Mouse (Mus musculus): ENCODE measurements around the gene Gm3839. TPM values are rescaled to one million over a fixed set of nuclear protein-coding genes. Genes with fewer than 3 reads are reported as not detected.

The Gm3839 gene
- polyA plus RNA-seq (2015; fragmentation: Nextera tagmentation; extraction: Ambion mirVana) = 0.66 and 0.82 TPM in 2 replicates

GRCm38 (mm10) chr14:11356626-11357025, at the start of gene Gm3839:
Gm3839 (minus strand) TSS chr14:11356726.

Other genes with a start within 250 kb of the Gm3839 start
- 3.4 TPM in 2 replicates for gene Fhit, start 194.7 kb downstream of the Gm3839 start, polyA plus RNA-seq (2015; fragmentation: Nextera tagmentation; extraction: Ambion mirVana)
- gene Ptprg, start 196.8 kb upstream of the Gm3839 start, polyA plus RNA-seq (2015; fragmentation: Nextera tagmentation; extraction: Ambion mirVana) = 2.6 and 4.5 TPM in 2 replicates

All from spleen, postnatal 0 days (tissue).